Mouse (Mus musculus) kidney, adult 2 months (tissue): Measurements from ENCODE around the gene Psme3.
A peak's percentile ranks its signal among the peaks of the same experiment; 100 is the strongest.

Source experiments
- CTCF ChIP-seq: fragments of 200-500 bp; conservative IDR thresholded peaks from 2 replicates; pipeline ENCODE4 v1.5.1; 2011; ENCODE audit warnings: low read depth, mild to moderate bottlenecking, control low read depth, low read length, moderate library complexity, mixed read lengths; ENCODE audit not compliant: insufficient read depth, insufficient read length
- POLR2A ChIP-seq: fragments of 200-500 bp; IDR thresholded peaks from one replicate; pipeline ENCODE4 v1.6.1; 2011; ENCODE audit warnings: low read depth, low read length, control low read depth

- TF ChIP-seq POLR2A: no peak
- TF ChIP-seq CTCF: peak; percentile 99
Measured at GRCm38 (mm10) chr11:101323609-101324008, 7.6 kb downstream of the Psme3 start.
